Mouse (Mus musculus) forebrain, embryonic 11.5 days (tissue): ENCODE results near the gene Bach2. TPM values are rescaled to one million over a fixed set of nuclear protein-coding genes. Genes with fewer than 3 reads are reported as not detected.

Experiments used
- ATAC-seq: fragments of 200-750 bp; cut with Nextera tagmentation; replicated peaks from 2 replicates; pipeline ENCODE4 v1.8.0; 2017; ENCODE audit warnings: moderate TSS enrichment; ENCODE audit not compliant: low FRiP score
- DNase-seq: peaks from one replicate; pipeline ENCODE4 v3.0.0-alpha.2; 2017; ENCODE audit warnings: low spot score
- H3K27ac ChIP-seq: fragments of 300-500 bp; sonication (generic); 2 replicates; pipeline ENCODE4 v1.5.1; 2014; ENCODE audit warnings: low read depth, low read length
- H3K27me3 ChIP-seq: fragments of 300-500 bp; sonication (generic); 2 replicates; pipeline ENCODE4 v1.6.1; 2014; ENCODE audit warnings: mild to moderate bottlenecking, low read length, mixed read lengths; ENCODE audit not compliant: control insufficient read depth, insufficient read depth
- H3K36me3 ChIP-seq: fragments of 300-500 bp; sonication (generic); 2 replicates; pipeline ENCODE4 v1.6.1; 2014; ENCODE audit warnings: mild to moderate bottlenecking, low read length, moderate library complexity, mixed read lengths; ENCODE audit not compliant: control insufficient read depth, insufficient read depth
- H3K4me1 ChIP-seq: fragments of 300-500 bp; sonication (generic); replicated peaks from 2 replicates; pipeline ENCODE4 v1.6.1; 2014; ENCODE audit warnings: low read length, mixed read lengths; ENCODE audit not compliant: control insufficient read depth, insufficient read depth
- H3K4me2 ChIP-seq: fragments of 300-500 bp; sonication (generic); 2 replicates; pipeline ENCODE4 v1.6.1; 2014; ENCODE audit warnings: low read depth, mild to moderate bottlenecking, low read length, moderate library complexity, mixed read lengths; ENCODE audit not compliant: severe bottlenecking
- H3K4me3 ChIP-seq: fragments of 300-500 bp; sonication (generic); 2 replicates; pipeline ENCODE4 v1.5.1; 2014; ENCODE audit warnings: low read depth, low read length
- H3K9ac ChIP-seq: fragments of 300-500 bp; sonication (generic); 2 replicates; pipeline ENCODE4 v1.6.1; 2014; ENCODE audit warnings: low read length
- H3K9me3 ChIP-seq: fragments of 300-500 bp; sonication (generic); 2 replicates; pipeline ENCODE4 v1.6.1; 2016; ENCODE audit warnings: low read length, mixed read lengths; ENCODE audit not compliant: control insufficient read depth
- WGBS: fragments of 180-500 bp; shearing (Covaris S2); extraction: QIAGEN DNeasy Blood & Tissue Kit; methylation state at CpG from one replicate; pipeline ENCODE4 v1.1.7; 2014; 5-methylcytosine and 5-hydroxymethylcytosine counted together
- polyA plus RNA-seq: library from polyadenylated mRNA; unstranded; fragments of >200 nt; fragmentation: Nextera tagmentation; extraction: Ambion mirVana; gene quantifications from 2 replicates; pipeline ENCODE4 v1.2.1, GENCODE M21; 2014

Bach2 gene
- polyA plus RNA-seq, 1 experiment from 2014 or later = 16.2 TPM

DNA sequence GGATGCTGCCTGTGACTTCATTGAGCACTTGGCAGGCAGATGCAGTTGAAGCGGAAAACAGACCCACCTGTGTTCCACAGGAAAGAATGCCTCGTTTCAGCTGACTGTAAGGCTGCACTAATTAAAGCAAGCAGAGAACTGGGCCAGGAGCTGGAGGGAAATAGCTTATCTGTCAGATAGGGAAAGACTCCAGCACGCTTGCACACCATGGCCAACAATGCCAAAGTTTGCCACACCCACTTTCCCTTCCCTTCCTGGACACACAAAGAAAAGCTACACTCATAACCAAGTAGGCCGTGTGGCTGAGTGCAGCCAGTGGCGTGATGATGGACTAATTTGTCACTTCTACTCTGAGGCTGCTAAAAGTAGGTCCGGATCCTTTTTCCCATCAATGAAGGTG, 268.4 kb downstream of the Bach2 start:
- 89% methylated on average over 6 of the region's 6 CpGs for WGBS
- H3K4me1 ChIP-seq = peaks cover 8% of the 10 kb centered on the region
- no peak for ATAC-seq

DNA sequence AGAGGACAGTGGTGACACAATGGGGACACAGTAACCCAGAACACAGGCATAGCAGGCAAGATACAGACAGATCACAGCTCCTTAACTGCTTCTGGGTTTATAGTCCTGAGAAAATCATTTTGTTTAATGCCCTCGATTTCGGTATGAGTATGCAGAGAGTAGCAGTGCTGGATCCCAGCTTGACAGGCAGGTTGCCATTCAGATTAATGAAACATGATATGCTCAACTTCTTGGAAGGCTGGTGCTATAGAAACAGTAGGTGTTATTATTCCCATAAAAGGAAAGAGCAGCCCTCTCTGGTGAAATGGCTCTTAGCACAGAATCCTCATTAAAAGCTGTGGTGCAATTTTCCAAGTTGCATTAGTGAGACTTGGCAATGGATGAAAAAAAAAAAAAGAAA, 270.0 kb downstream of the Bach2 start:
- Histone ChIP-seq H3K27ac (peak overlapping the region; percentile 64), H3K4me2 (no peak overlapping the region), H3K9ac (0 out of 2 replicates have a peak overlapping the region, but pooled peaks have one; percentile 8), H3K4me3 (no peak overlapping the region), H3K4me1 (peaks cover 8% of the 10 kb centered on the region), H3K36me3 (no peaks in the 10 kb centered on the region), H3K9me3 (no peaks in the 10 kb centered on the region), H3K27me3 (no peaks in the 10 kb centered on the region)
- ATAC-seq (peak; percentile 57), DNase-seq (no peak)
- 23% methylated on average over 2 of the region's 2 CpGs for WGBS

More for the DNA sequence above, 268.4 kb downstream of the Bach2 start:
- Histone ChIP-seq H3K9ac (no peak overlapping the region), H3K27ac (no peak overlapping the region), H3K27me3 (no peaks in the 10 kb centered on the region), H3K36me3 (no peaks in the 10 kb centered on the region; the same call in 1 of the 2 replicates), H3K4me2 (no peak overlapping the region), H3K9me3 (no peaks in the 10 kb centered on the region), H3K4me3 (no peak overlapping the region)
- DNase-seq = no peak

DNA sequence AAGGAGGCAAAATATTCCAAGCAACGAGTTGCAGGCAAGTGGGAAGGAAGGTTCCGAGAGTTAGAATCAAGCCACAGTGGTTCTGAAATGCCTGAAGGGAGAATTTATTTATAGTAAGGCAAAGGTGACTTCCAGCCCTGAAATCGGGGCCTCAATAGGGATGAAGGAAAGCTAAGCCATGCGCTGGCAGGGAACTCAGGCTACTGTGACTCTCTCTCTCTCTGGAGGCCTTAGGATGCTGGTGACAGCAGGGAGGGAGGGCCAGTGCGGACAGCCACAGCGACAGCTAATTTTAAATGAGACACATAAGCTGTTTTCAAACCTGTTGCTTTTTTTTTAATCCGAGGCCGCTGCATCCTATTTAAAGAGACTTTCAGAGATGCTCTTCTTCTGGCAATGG, 270.4 kb downstream of the Bach2 start:
- Histone ChIP-seq H3K4me1 (peaks cover 8% of the 10 kb centered on the region), H3K9ac (no peak overlapping the region), H3K27ac (peak overlapping the region; percentile 2), H3K9me3 (no peaks in the 10 kb centered on the region), H3K4me2 (no peak overlapping the region), H3K27me3 (no peaks in the 10 kb centered on the region), H3K36me3 (no peaks in the 10 kb centered on the region), H3K4me3 (no peak overlapping the region)
- DNase-seq (peak; percentile 62), ATAC-seq (no peak)
- WGBS = 22% methylated on average over 8 of the region's 8 CpGs

DNA sequence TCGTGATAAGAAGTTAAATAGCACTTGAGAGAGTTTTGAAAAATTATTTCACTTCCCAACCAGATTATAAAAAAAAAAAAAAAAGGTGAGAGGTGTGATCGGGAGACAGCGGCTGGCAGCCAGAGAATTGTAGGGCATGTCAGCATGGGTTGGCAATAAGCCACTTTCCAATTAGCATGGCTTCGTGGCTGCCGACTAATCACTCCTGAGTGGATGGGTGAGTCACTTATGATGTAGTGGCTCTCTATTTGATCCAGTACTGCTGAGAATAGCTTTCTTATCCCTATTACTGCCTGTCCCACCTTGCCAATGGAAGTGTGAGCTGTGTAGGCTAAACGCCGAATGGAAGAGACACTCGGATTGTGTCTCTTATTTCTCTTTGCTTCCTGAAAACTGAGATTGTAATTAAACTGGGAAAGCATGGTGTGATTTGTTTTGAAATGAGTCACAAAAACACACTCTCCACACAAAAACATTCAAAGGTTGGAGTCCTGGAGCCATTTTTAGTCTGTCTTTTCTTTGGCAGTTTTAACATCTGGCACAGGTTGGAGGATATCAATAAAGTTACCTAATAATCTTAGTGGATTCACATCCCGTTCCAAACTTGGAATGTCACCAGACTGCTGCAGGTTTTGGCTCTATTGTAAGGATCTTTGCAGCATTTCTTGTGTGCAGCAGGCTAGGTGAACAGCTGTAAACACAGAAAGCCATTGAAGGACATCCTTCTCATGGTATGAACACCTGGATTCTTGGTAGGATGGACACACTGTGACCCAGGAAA, 271.4 kb downstream of the Bach2 start:
- Histone ChIP-seq H3K9me3 (no peaks in the 10 kb centered on the region), H3K27me3 (no peaks in the 10 kb centered on the region), H3K4me2 (no peak overlapping the region), H3K27ac (no peak overlapping the region; the same call in 1 of the 2 replicates), H3K4me3 (no peak overlapping the region), H3K9ac (no peak overlapping the region), H3K36me3 (no peaks in the 10 kb centered on the region), H3K4me1 (peaks cover 8% of the 10 kb centered on the region)
- ATAC-seq = peak; percentile 49
- peak; percentile 64 for DNase-seq
- 53% methylated on average over 9 of the region's 9 CpGs for WGBS

DNA sequence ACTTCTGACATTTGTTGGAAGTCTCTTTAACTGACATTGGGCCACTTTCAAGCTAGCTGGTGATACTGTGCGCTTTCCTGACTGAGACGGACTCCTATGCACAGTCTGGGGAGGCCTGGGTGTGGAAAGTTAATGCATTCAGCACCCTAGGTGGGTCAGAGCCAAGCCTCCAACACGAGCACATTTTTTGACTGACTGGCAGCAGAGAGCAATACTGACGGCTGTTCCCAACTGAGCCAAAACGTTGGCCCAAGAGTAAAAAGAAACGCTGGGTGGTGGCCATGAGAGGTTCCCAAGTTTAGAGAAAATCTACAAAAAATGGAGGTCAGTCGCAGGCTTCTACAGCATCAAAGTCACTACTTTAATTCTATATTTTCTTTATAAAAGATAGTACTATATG, 272.3 kb downstream of the Bach2 start:
- Histone ChIP-seq H3K9ac (no peak overlapping the region), H3K9me3 (no peaks in the 10 kb centered on the region), H3K36me3 (no peaks in the 10 kb centered on the region), H3K4me3 (no peak overlapping the region), H3K27me3 (no peaks in the 10 kb centered on the region), H3K4me2 (no peak overlapping the region), H3K27ac (no peak overlapping the region), H3K4me1 (peaks cover 9% of the 10 kb centered on the region)
- no peak for DNase-seq
- ATAC-seq = no peak
- 76% methylated on average over 7 of the region's 7 CpGs for WGBS

DNA sequence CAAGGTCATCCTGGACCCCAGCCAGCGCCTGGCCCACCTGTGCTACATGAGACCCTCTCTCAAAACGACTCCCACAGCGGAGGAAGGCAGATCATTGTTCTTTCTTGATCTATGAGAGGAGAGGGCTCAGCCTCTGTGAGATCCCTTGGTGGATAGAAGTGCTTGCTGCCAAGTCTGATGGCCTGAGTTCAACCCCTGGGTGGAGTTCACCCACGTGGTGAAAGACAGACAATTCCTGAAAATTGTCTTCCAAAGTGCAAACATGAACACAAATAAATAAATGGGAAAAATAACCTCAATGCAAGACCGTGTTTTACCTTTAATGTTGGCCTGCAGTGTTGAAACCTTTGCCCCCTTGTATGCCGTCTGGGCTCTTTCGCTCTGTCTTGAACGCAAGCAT, 277.5 kb downstream of the Bach2 start:
- ATAC-seq = no peak
- no peak for DNase-seq
- Histone ChIP-seq H3K36me3 (no peaks in the 10 kb centered on the region), H3K9me3 (no peaks in the 10 kb centered on the region), H3K9ac (no peak overlapping the region), H3K4me3 (no peak overlapping the region), H3K27ac (no peak overlapping the region), H3K4me2 (no peak overlapping the region), H3K4me1 (peaks cover 12% of the 10 kb centered on the region), H3K27me3 (no peaks in the 10 kb centered on the region)
- WGBS = 91% methylated on average over 8 of the region's 8 CpGs

DNA sequence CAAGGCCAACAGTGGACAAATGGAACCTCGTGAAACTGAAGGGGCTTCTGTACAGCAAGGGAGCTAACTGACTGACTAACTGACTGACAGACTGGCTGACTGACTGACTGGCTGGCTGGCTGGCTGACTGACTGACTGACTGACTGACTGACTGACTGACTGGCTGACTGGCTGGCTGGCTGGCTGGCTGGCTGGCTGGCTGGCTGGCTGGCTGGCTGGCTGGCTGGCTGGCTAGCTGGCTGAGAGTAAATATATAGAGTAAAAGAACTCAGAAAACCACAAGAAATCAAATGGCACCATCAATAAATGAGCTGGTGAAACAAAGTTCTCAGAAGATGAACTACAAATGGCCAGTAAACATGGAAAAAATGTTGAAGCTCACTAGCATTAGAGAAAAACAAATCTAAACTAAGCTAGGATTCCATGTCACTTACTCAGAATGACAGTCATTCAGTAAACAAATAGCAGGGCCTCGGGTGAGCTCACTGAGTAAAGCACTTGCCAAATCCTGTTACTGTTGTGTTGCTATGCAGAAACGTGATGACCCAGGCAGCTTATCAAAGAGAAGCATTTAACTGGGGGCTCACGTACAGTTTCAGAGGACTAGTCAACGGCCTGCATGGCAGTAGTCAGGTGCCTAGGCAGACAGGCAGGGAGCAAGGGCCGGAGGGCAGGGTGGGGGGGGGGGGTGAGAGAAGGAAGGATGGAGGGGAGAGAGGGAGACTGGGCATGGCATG, 280.4 kb downstream of the Bach2 start:
- no peak overlapping the region for H3K4me2 ChIP-seq
- no peaks in the 10 kb centered on the region for H3K36me3 ChIP-seq
- no peak overlapping the region for H3K4me3 ChIP-seq
- no peak for DNase-seq
- ATAC-seq = no peak
- H3K9me3 ChIP-seq = no peaks in the 10 kb centered on the region
- peaks cover 16% of the 10 kb centered on the region for H3K4me1 ChIP-seq
- WGBS = 58% methylated on average over 6 of the region's 6 CpGs
- H3K27me3 ChIP-seq = no peaks in the 10 kb centered on the region
- no peak overlapping the region for H3K27ac ChIP-seq
- no peak overlapping the region for H3K9ac ChIP-seq

DNA sequence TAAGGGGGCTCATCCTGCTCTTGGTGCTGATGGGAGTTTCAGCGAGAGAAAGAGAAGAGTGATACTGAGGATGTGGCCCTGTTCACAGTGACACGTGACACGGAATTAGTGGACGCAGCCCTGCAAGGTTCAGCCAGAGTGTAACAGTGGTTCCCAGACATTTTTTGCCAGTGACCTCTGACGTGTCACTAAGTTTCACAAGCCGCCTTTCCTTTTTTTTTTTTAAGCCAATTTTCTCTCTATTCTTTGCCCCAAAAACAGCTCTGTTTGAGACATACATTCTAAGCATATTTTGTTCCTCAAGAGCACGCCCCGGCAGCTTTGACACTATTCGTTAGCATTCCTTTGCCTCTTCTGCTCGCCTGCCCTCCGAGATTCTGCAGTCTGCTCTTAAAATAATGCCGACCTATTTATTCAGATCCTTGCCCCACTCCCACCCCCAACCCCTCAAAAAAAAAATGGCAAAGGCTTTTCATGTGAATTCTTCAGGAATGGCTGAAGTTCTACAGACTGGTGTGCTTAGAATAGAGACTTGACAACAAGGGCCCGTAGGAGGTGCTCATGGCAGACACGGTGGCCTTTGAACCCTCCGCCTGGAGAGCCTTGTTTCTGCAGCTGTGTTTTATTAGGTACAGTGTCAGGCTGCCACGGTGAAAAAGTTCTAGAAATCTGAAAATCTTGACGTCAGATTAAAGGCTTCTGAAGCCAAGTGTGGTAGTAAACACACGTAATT, 282.2 kb downstream of the Bach2 start:
- Histone ChIP-seq H3K4me3 (no peak overlapping the region), H3K9ac (peak overlapping the region; percentile 24; the same call in 1 of the 2 replicates), H3K9me3 (no peaks in the 10 kb centered on the region), H3K4me2 (no peak overlapping the region), H3K27me3 (no peaks in the 10 kb centered on the region), H3K4me1 (peaks cover 14% of the 10 kb centered on the region), H3K27ac (no peak overlapping the region), H3K36me3 (no peaks in the 10 kb centered on the region)
- WGBS = 18% methylated on average over 18 of the region's 18 CpGs
- ATAC-seq = peak; percentile 71; the same call in 1 of the 2 replicates
- no peak for DNase-seq
